Mouse (Mus musculus) gastrocnemius, postnatal 25 days (tissue): ENCODE measurements around the gene Coro7. TPM values are rescaled to one million over a fixed set of nuclear protein-coding genes. Genes with fewer than 3 reads are reported as not detected.

Experiments
- DNase-seq: peaks from one replicate; pipeline ENCODE4 v3.0.0; 2022
- total RNA-seq, 2 experiments: library from RNA; stranded (reverse); gene quantifications; 1 replicate in 1 of 2; 2 replicates in 1 of 2; pipeline ENCODE4 v1.2.3; 2021

Gene Coro7
- total RNA-seq, 2 experiments from 2014 or later: 12.9 to 19.0 TPM

GRCm38 (mm10) chr16:4615297-4615696, 64.3 kb downstream of the Coro7 start:
- DNase-seq: no peak

GRCm38 (mm10) chr16:4614639-4615038, 64.9 kb downstream of the Coro7 start:
- DNase-seq: no peak

GRCm38 (mm10) chr16:4613736-4614135, 65.8 kb downstream of the Coro7 start:
- DNase-seq: no peak

GRCm38 (mm10) chr16:4611676-4612075, 67.9 kb downstream of the Coro7 start:
- DNase-seq: no peak

GRCm38 (mm10) chr16:4611193-4611592, 68.4 kb downstream of the Coro7 start:
- no peak for DNase-seq

GRCm38 (mm10) chr16:4608532-4609059, 71.0 kb downstream of the Coro7 start:
- DNase-seq: no peak

- peak; percentile 78 for DNase-seq
Measured at GRCm38 (mm10) chr16:4607818-4608531, 71.6 kb downstream of the Coro7 start.

GRCm38 (mm10) chr16:4606431-4607084, 73.0 kb downstream of the Coro7 start:
- DNase-seq: peak; percentile 56

- no peak for DNase-seq
Measured at GRCm38 (mm10) chr16:4605514-4606131, 74.0 kb downstream of the Coro7 start.

GRCm38 (mm10) chr16:4604293-4604837, 75.2 kb downstream of the Coro7 start:
- no peak for DNase-seq

- DNase-seq: no peak
Measured at GRCm38 (mm10) chr16:4603453-4603837, 76.1 kb downstream of the Coro7 start.

GRCm38 (mm10) chr16:4602766-4603452, 76.7 kb downstream of the Coro7 start:
- no peak for DNase-seq

- DNase-seq: no peak
Measured at GRCm38 (mm10) chr16:4602189-4602588, 77.4 kb downstream of the Coro7 start.

GRCm38 (mm10) chr16:4600701-4601310, 78.8 kb downstream of the Coro7 start:
- no peak for DNase-seq

- DNase-seq: no peak
Measured at GRCm38 (mm10) chr16:4599616-4600015, 80.0 kb downstream of the Coro7 start.

GRCm38 (mm10) chr16:4598891-4599543, 80.6 kb downstream of the Coro7 start:
- no peak for DNase-seq

GRCm38 (mm10) chr16:4598041-4598440, 81.5 kb downstream of the Coro7 start:
- DNase-seq: no peak

- DNase-seq: no peak
Measured at GRCm38 (mm10) chr16:4597296-4597695, 82.3 kb downstream of the Coro7 start.

- DNase-seq: no peak
Measured at GRCm38 (mm10) chr16:4596836-4597235, 82.7 kb downstream of the Coro7 start.

GRCm38 (mm10) chr16:4596141-4596728, 83.3 kb downstream of the Coro7 start:
- no peak for DNase-seq

GRCm38 (mm10) chr16:4595527-4595963, 84.0 kb downstream of the Coro7 start:
- DNase-seq: peak; percentile 65
